Mouse (Mus musculus): ENCODE measurements around the gene Ripor1. TPM values are rescaled to one million over a fixed set of nuclear protein-coding genes. Genes with fewer than 3 reads are reported as not detected.

Gene Ripor1
- polyA plus RNA-seq, 1 experiment: 54.8 TPM

DNA sequence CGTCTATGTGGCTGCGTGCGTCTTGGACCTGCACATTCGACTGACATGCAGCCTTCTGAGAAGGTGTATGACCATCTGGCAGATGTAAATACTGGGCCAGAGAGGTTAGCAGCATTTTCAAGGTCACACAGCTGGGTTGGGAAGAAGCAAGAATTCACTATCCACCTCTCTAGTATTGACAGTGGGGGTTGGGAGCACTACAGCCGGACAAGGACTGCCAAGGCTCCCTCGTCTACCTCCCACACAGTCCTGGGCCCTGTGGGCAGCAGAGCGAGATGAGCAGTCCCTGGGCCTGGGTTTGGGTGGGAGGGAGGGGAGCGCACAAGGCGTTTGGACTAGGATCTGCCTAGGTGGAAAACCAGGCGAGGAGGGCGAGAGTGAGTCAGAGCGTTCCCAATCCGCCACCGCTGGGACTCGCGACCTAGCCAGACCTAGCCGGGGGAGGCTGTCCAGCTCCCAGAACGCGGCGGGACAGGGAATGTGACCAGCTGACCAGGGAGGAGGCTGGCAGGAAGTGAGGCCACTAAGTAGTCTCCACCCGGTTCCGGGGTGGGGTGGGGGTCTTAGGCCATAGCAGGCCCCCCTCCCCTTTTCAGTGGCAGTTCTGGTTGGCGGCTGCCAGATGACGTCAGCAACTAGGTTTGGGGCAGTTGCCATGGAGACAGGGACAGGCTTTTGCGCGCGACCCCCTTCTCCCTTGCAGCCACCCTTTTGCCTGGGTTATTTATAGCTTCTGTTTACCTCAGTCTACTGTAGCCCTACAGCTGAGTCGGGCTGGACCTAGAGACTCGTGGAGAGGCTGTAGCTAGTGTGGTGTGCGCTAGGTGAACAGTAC, 1.4 kb downstream of the Ripor1 start:
- peak overlapping the region; percentile 61 for H3K4me3 ChIP-seq (ENCODE audit: insufficient read depth, low read depth, low read length)
- under 1% methylated on average over 30 of the region's 30 CpGs for WGBS
- TF ChIP-seq POLR2A (IDR thresholded peaks at IDR 0.05; ENCODE audit: low read depth, low read length) (peak; percentile 90), CTCF (conservative IDR thresholded peaks at IDR 0.05; ENCODE audit: insufficient read depth, insufficient read length, low read depth, low read length) (no peak)
- peak overlapping the region; percentile 88 for H3K27ac ChIP-seq (ENCODE audit: insufficient read depth, low read depth, low read length)
- DNase-seq: peak; percentile 91
- no peaks in the 10 kb centered on the region for H3K27me3 ChIP-seq (replicated peaks; ENCODE audit: control insufficient read depth, insufficient read depth, low read length)
- no peaks in the 10 kb centered on the region for H3K36me3 ChIP-seq (ENCODE audit: control insufficient read depth, insufficient read depth, low read length)
- peaks cover 9% of the 10 kb centered on the region for H3K4me1 ChIP-seq (ENCODE audit: control insufficient read depth, insufficient read depth, low read length)

DNA sequence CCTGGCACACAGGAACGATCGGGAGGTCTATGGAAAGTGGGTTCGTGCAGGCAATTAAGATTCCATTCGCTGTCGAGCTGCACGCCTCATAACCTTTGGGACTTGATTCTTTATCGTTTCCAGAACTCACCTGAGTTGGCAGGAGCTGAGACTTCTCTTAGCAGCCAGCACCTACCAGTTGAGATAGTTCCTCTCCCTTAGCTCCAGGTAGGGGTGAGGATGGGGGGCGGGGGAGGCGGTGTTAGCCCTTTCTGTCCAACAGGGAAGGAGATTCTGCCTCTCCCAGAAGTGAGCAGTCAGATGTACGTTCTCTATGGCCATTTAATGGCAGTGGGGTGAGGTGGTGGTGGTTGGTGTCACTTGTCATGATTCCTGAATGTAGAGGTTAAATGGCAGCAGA, 2.0 kb downstream of the Ripor1 start:
- Histone ChIP-seq H3K27me3 (replicated peaks; ENCODE audit: control insufficient read depth, insufficient read depth, low read length) (no peaks in the 10 kb centered on the region), H3K36me3 (ENCODE audit: control insufficient read depth, insufficient read depth, low read length) (no peaks in the 10 kb centered on the region), H3K27ac (ENCODE audit: insufficient read depth, low read depth, low read length) (peak overlapping the region; percentile 88), H3K4me3 (ENCODE audit: insufficient read depth, low read depth, low read length) (peak overlapping the region; percentile 61), H3K4me1 (ENCODE audit: control insufficient read depth, insufficient read depth, low read length) (peaks cover 9% of the 10 kb centered on the region)
- DNase-seq: no peak
- WGBS: 9% methylated on average over 10 of the region's 10 CpGs
- TF ChIP-seq CTCF (conservative IDR thresholded peaks at IDR 0.05; ENCODE audit: insufficient read depth, insufficient read length, low read depth, low read length): no peak
- TF ChIP-seq POLR2A (IDR thresholded peaks at IDR 0.05; ENCODE audit: low read depth, low read length): no peak

DNA sequence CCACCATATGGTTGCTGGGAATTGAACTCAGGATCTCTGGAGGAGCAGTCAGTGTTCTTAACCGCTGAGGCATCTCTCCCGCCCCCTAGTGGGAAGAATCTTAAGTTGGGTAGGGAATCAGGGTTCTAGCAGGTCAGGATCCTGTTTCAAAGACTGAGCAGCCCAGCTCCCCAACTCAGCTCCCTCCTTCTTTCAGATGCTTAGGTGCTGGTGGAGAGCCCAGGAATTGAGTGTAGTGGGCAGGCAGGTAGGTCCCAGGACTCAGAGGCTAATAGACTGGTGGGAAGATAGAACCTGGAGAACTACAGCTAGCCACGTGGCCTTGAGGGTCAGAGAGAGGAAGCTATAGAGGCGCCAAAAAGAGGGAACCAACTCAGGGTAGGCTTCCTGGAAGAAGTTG, 2.6 kb downstream of the Ripor1 start:
- 33% methylated on average over 4 of the region's 4 CpGs for WGBS
- Histone ChIP-seq H3K27me3 (replicated peaks; ENCODE audit: control insufficient read depth, insufficient read depth, low read length) (no peaks in the 10 kb centered on the region), H3K36me3 (ENCODE audit: control insufficient read depth, insufficient read depth, low read length) (no peaks in the 10 kb centered on the region), H3K4me1 (ENCODE audit: control insufficient read depth, insufficient read depth, low read length) (peaks cover 9% of the 10 kb centered on the region), H3K27ac (ENCODE audit: insufficient read depth, low read depth, low read length) (peak overlapping the region; percentile 4; the same call in 1 of the 2 replicates), H3K4me3 (ENCODE audit: insufficient read depth, low read depth, low read length) (no peak overlapping the region)
- DNase-seq: peak; percentile 71
- TF ChIP-seq CTCF (conservative IDR thresholded peaks at IDR 0.05; ENCODE audit: insufficient read depth, insufficient read length, low read depth, low read length) (peak; percentile 42), POLR2A (IDR thresholded peaks at IDR 0.05; ENCODE audit: low read depth, low read length) (no peak)

DNA sequence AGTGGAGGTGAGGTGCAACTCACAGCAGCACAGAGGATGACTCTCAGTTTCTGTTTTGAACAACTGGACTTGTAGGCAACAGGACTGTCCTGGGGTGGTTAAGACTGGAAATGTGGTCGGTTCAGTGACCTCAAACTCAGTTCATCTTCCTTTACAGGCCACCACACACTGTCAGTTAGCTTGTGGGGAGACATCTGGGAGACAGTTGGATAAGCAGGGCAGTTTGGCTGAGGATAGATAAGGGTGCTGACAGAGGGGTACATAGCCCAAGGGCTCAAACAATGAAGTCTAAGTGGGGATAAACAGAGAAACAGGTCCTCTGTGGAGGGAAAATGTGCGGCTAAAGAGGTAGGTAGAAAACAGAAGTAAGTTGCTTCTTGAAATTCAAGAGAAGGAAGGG, 4.3 kb downstream of the Ripor1 start:
- H3K27ac ChIP-seq (ENCODE audit: insufficient read depth, low read depth, low read length): no peak overlapping the region
- peaks cover 9% of the 10 kb centered on the region for H3K4me1 ChIP-seq (ENCODE audit: control insufficient read depth, insufficient read depth, low read length)
- H3K4me3 ChIP-seq (ENCODE audit: insufficient read depth, low read depth, low read length): no peak overlapping the region
- no peak for TF ChIP-seq CTCF (conservative IDR thresholded peaks at IDR 0.05; ENCODE audit: insufficient read depth, insufficient read length, low read depth, low read length)
- no peaks in the 10 kb centered on the region for H3K27me3 ChIP-seq (replicated peaks; ENCODE audit: control insufficient read depth, insufficient read depth, low read length)
- WGBS: 40% methylated on average over 2 of the region's 2 CpGs
- DNase-seq: no peak
- no peaks in the 10 kb centered on the region for H3K36me3 ChIP-seq (ENCODE audit: control insufficient read depth, insufficient read depth, low read length)

DNA sequence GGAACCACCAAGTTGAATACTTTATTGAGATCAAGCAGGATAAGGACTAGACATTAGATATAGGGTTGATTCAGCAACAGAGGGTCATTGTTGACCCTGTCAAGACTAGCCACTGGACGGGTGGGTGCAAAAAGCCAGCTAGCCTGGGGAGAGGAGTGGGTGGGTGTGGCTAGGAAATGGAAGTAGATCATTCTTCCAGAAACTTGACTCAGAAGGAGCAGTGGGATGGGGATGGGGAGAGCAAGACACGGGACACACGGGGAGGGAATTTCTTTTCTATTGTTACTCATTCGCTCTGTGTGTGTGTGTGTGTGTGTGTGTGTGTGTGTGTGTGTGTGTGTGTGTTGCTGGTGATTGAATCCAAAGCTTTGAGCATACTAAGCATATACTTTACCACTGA, 4.7 kb downstream of the Ripor1 start:
- Histone ChIP-seq H3K27ac (ENCODE audit: insufficient read depth, low read depth, low read length) (no peak overlapping the region), H3K36me3 (ENCODE audit: control insufficient read depth, insufficient read depth, low read length) (no peaks in the 10 kb centered on the region), H3K27me3 (replicated peaks; ENCODE audit: control insufficient read depth, insufficient read depth, low read length) (no peaks in the 10 kb centered on the region), H3K4me1 (ENCODE audit: control insufficient read depth, insufficient read depth, low read length) (peaks cover 9% of the 10 kb centered on the region), H3K4me3 (ENCODE audit: insufficient read depth, low read depth, low read length) (no peak overlapping the region)
- no peak for TF ChIP-seq CTCF (conservative IDR thresholded peaks at IDR 0.05; ENCODE audit: insufficient read depth, insufficient read length, low read depth, low read length)
- 36% methylated on average over 4 of the region's 4 CpGs for WGBS
- DNase-seq: peak; percentile 27

DNA sequence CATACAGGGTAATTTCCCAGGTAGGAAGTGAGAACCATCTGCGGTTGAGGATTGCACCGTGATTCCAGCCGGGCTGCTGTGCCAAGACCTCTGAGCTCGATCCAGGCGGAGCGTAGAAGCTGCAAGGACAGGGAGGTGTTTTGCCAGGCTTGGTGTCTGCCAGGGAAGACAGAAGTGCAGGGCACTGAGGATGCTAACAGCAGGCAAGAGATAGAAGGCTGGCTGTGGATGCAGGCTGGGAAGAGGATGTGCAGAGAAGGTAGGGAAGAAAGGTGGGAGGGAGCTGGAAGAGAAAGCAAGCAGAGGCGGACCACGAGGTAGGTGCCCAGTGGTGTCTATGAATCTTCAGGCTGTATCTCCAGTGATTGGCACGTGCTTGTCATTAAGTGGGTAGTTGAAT, 6.8 kb downstream of the Ripor1 start:
- Histone ChIP-seq H3K4me3 (ENCODE audit: insufficient read depth, low read depth, low read length) (no peak overlapping the region), H3K36me3 (ENCODE audit: control insufficient read depth, insufficient read depth, low read length) (no peaks in the 10 kb centered on the region), H3K27me3 (replicated peaks; ENCODE audit: control insufficient read depth, insufficient read depth, low read length) (no peaks in the 10 kb centered on the region), H3K4me1 (ENCODE audit: control insufficient read depth, insufficient read depth, low read length) (peaks cover 9% of the 10 kb centered on the region), H3K27ac (ENCODE audit: insufficient read depth, low read depth, low read length) (no peak overlapping the region)
- TF ChIP-seq POLR2A (IDR thresholded peaks at IDR 0.05; ENCODE audit: low read depth, low read length): no peak
- TF ChIP-seq CTCF (conservative IDR thresholded peaks at IDR 0.05; ENCODE audit: insufficient read depth, insufficient read length, low read depth, low read length): no peak
- 83% methylated on average over 9 of the region's 9 CpGs for WGBS
- no peak for DNase-seq

DNA sequence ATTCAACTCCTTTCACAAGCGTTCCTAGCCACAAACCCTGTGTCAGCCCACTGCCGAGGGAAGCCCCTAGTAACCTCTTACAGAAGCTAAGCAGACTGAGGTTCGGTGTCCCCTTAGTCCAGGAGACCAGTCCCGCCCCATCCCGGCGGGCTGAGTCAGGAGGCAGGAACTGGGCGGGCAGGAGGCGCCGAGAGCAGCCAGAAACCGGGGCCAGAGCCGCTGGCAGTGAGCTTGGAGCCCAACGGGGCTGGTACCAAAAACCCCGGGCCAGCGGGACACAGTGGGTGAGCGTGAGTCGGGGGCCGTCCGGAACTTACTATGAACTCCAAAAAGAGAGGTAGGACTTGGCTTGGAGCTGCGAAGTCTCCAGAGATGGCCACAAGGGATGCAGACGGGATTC, 8.0 kb downstream of the Ripor1 start:
- 16% methylated on average over 20 of the region's 20 CpGs for WGBS
- H3K36me3 ChIP-seq (ENCODE audit: control insufficient read depth, insufficient read depth, low read length): peaks cover 1% of the 10 kb centered on the region; the same call in 1 of the 2 replicates
- peak overlapping the region; percentile 62 for H3K4me3 ChIP-seq (ENCODE audit: insufficient read depth, low read depth, low read length)
- H3K27ac ChIP-seq (ENCODE audit: insufficient read depth, low read depth, low read length): peak overlapping the region; percentile 65; the same call in 1 of the 2 replicates
- H3K4me1 ChIP-seq (ENCODE audit: control insufficient read depth, insufficient read depth, low read length): peaks cover 5% of the 10 kb centered on the region; the same call in 1 of the 2 replicates
- H3K27me3 ChIP-seq (replicated peaks; ENCODE audit: control insufficient read depth, insufficient read depth, low read length): no peaks in the 10 kb centered on the region
- no peak for TF ChIP-seq CTCF (conservative IDR thresholded peaks at IDR 0.05; ENCODE audit: insufficient read depth, insufficient read length, low read depth, low read length)
- TF ChIP-seq POLR2A (IDR thresholded peaks at IDR 0.05; ENCODE audit: low read depth, low read length): no peak
- peak; percentile 70 for DNase-seq
